Mouse (Mus musculus): Measurements from ENCODE around the gene Ccdc12. TPM values are rescaled to one million over a fixed set of nuclear protein-coding genes. Genes with fewer than 3 reads are reported as not detected.

The Ccdc12 gene
- 138 TPM in 2 replicates for polyA plus RNA-seq (2014; fragmentation: Nextera tagmentation; extraction: Ambion mirVana)

DNA sequence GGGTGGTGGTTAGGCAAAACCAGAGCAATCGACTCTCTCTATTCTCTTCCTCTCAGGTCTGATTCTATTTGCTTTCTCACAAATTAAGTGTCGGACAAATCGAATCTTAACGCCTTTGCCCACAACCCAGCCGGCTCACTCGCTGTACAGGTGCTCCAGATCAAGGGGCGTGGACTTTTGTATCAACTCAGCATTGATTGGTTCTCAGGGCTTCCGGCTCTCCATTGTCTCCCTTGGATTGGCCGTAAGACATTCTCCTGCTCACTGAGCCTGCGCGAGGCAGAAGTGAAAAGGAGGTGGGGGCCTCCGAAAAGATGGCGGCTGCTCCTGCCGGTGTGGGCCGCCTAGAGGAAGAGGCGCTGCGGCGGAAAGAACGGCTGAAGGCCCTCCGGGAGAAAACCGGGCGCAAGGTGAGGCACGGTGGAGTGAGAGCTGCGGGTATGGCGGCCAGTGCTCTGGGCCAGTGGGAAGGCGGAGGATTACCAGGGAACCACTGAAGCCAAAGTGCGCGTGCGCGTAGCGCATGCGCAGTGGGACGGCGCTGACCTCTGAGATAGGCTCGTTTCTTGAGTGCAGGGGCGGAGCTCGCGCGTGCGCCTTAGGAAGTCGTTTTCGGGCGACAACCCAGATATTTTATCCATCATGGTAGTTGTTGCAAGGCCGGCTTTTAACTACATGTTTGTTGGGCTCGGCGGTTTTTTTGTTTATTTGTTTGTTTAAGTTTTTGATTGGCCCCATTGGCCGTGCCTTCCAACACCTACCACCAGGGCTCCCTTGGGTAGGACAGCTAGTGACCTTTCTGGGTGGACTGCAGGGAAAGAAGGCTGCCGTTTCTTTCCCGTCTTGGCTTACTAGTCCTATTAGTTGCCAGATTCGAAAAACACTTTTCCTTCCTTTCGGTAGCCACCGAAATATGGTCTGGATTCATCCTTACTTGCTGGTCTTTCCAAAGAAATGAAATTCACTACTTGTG is at the start of gene Ccdc12:
Gene Ccdc12, plus strand, starts transcription at position 255 of the 973 bp plus-strand sequence.
- Histone ChIP-seq H3K9ac (replicated peaks; ENCODE audit: low read depth, low read length) (peak within 1 kb of the TSS; percentile 52), H3K4me1 (ENCODE audit: control insufficient read depth, insufficient read depth, low read length) (peaks cover 13% of the 10 kb centered on the region), H3K4me3 (ENCODE audit: low read depth, low read length) (peak within 1 kb of the TSS; percentile 50), H3K27me3 (ENCODE audit: control insufficient read depth, insufficient read depth, low read length) (peaks cover 15% of the 10 kb centered on the region), H3K9me3 (ENCODE audit: control insufficient read depth, low read depth, low read length) (no peaks in the 10 kb centered on the region), H3K36me3 (ENCODE audit: control insufficient read depth, insufficient read depth, low read length) (no peaks in the 10 kb centered on the region), H3K27ac (ENCODE audit: low read length) (peak within 1 kb of the TSS; percentile 75), H3K4me2 (replicated peaks; ENCODE audit: low read depth, low read length) (peak within 1 kb of the TSS; percentile 75)
- under 1% methylated on average over 52 of the region's 52 CpGs for WGBS
- ATAC-seq (ENCODE audit: insufficient number of reproducible peaks, insufficient read depth, low FRiP score, low read depth) = peak; percentile 91

DNA sequence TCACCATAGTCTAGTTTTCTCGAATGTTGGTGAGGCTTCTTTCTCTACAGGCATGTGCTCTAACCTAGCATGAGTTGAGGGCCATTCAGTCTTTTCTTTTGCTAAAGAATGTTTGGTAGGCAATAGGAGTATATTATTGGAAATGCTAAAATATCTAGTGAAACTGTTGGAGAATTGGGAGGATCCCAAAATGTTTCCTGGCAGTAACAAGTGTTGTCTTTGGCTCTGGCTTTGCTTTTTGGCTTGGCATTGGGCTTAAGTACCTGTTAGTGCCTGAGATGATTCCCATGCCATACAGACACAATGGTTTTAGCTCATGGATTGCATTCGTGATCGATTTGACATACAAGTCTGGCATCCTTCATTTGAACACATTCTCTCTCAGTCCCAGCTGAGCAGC is 44.8 kb upstream of the Ccdc12 start:
- Histone ChIP-seq H3K36me3 (ENCODE audit: control insufficient read depth, insufficient read depth, low read length) (peaks cover 40% of the 10 kb centered on the region), H3K4me1 (ENCODE audit: control insufficient read depth, insufficient read depth, low read length) (no peaks in the 10 kb centered on the region), H3K27ac (ENCODE audit: low read length) (no peak overlapping the region), H3K4me3 (ENCODE audit: low read depth, low read length) (no peak overlapping the region), H3K9ac (replicated peaks; ENCODE audit: low read depth, low read length) (no peak overlapping the region), H3K27me3 (ENCODE audit: control insufficient read depth, insufficient read depth, low read length) (no peaks in the 10 kb centered on the region), H3K4me2 (replicated peaks; ENCODE audit: low read depth, low read length) (no peak overlapping the region), H3K9me3 (ENCODE audit: control insufficient read depth, low read depth, low read length) (no peaks in the 10 kb centered on the region)
- WGBS = 90% methylated on average over 3 of the region's 3 CpGs
- ATAC-seq (ENCODE audit: insufficient number of reproducible peaks, insufficient read depth, low FRiP score, low read depth) = no peak

DNA sequence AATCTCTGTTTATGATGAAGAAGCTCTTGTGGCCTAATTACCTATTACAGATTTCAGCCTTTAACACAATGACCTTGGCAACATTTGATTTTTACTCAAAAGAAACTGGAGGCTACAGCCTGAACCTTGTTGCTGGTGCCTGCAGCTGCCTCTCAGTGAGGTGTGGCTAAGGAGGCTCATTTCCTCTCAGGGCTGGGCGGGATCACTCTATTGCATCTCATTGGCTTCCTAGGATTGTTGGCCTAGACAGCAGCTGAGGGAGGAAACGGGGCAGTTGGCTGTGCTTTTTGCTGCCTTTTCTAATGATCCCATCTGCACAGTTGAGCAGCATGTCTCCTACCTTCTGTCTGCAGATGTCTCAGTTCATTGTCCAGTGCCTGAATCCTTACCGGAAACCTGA is 39.2 kb upstream of the Ccdc12 start:
- Histone ChIP-seq H3K27ac (ENCODE audit: low read length) (no peak overlapping the region), H3K36me3 (ENCODE audit: control insufficient read depth, insufficient read depth, low read length) (peaks cover 45% of the 10 kb centered on the region), H3K9me3 (ENCODE audit: control insufficient read depth, low read depth, low read length) (no peaks in the 10 kb centered on the region)

DNA sequence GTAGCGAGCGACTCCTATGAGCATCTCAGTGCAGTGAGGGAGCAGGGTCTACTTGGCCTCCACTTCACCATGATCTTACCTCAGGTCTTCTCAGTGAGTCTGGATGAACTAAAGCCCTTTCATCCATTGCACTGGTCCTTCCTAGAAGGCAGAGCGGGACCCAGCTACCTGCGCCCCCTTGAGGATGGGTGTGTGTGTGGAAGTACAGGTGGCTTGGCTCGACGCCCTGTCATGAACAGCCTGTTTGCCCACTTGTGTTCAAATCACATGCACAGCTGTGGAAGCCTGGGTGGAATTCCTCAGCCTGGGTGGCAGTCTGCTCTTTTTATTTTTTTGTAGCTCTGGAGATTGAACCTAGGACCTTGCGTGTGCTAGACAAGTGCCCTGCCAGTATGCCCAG is 36.1 kb upstream of the Ccdc12 start:
- Histone ChIP-seq H3K9ac (replicated peaks; ENCODE audit: low read depth, low read length) (no peak overlapping the region), H3K36me3 (ENCODE audit: control insufficient read depth, insufficient read depth, low read length) (peaks cover 45% of the 10 kb centered on the region), H3K4me1 (ENCODE audit: control insufficient read depth, insufficient read depth, low read length) (peaks cover 6% of the 10 kb centered on the region; the same call in 1 of the 2 replicates), H3K27me3 (ENCODE audit: control insufficient read depth, insufficient read depth, low read length) (no peaks in the 10 kb centered on the region), H3K4me3 (ENCODE audit: low read depth, low read length) (no peak overlapping the region), H3K27ac (ENCODE audit: low read length) (no peak overlapping the region), H3K4me2 (replicated peaks; ENCODE audit: low read depth, low read length) (no peak overlapping the region), H3K9me3 (ENCODE audit: control insufficient read depth, low read depth, low read length) (no peaks in the 10 kb centered on the region)
- WGBS = 90% methylated on average over 7 of the region's 7 CpGs
- no peak for ATAC-seq (ENCODE audit: insufficient number of reproducible peaks, insufficient read depth, low FRiP score, low read depth)

More for the DNA sequence above, 39.2 kb upstream of the Ccdc12 start:
- Histone ChIP-seq H3K4me3 (ENCODE audit: low read depth, low read length) (no peak overlapping the region), H3K4me2 (replicated peaks; ENCODE audit: low read depth, low read length) (no peak overlapping the region), H3K27me3 (ENCODE audit: control insufficient read depth, insufficient read depth, low read length) (no peaks in the 10 kb centered on the region), H3K4me1 (ENCODE audit: control insufficient read depth, insufficient read depth, low read length) (no peaks in the 10 kb centered on the region), H3K9ac (replicated peaks; ENCODE audit: low read depth, low read length) (no peak overlapping the region)
- no peak for ATAC-seq (ENCODE audit: insufficient number of reproducible peaks, insufficient read depth, low FRiP score, low read depth)
- 76% methylated on average over 3 of the region's 3 CpGs for WGBS

DNA sequence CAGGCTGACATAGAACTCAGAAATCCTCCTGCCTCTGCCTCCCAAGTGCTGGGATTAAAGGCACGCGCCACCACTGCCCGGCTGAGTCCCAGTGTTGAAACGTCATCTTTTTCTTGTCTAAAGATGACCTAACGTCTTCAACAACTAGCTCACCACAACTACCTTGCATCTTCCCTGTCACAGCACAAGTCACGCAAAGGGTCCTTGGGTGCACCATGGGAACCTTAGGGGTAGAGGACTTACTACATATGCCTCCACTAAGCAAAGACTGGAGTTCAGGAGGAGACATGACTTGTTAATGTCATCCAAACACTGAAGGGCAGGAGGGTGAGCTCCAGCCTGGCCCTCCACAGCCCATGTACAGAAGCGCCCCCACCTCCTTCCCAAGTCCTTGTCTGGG is 35.6 kb upstream of the Ccdc12 start:
- Histone ChIP-seq H3K27ac (ENCODE audit: low read length) (no peak overlapping the region), H3K36me3 (ENCODE audit: control insufficient read depth, insufficient read depth, low read length) (peaks cover 43% of the 10 kb centered on the region)
- whole genome bisulfite sequencing = 94% methylated on average over 7 of the region's 7 CpGs

DNA sequence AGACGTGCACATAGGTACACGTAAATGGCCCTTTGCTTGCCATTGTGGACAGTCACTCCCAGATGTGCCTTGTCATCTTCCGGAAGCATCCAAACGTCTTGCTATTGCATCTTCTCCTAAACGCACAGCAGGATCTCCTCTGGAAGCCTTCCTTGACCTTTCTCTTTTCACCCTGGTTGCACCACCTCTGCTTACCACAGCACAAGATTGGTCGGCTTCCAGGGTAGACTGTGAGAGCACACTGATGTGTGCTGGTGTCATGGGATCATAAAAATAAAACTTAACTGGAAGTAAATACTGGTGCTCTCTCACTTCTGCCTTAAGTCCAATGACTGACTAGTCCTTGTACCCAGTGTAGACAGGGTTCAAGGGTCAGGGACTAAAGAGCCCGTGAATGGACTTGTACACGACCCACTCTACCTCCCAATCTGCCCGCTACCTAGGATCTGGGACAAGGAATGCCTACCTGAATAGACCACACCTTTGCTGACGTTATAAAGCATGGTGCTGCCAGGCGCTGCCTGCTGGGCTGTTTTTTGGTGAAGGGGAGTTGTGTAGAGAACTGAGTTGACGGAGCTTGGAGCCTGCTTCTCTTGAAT is 33.6 kb upstream of the Ccdc12 start:
- H3K9ac ChIP-seq (replicated peaks; ENCODE audit: low read depth, low read length) = no peak overlapping the region
- no peaks in the 10 kb centered on the region for H3K9me3 ChIP-seq (ENCODE audit: control insufficient read depth, low read depth, low read length)
- no peak for ATAC-seq (ENCODE audit: insufficient number of reproducible peaks, insufficient read depth, low FRiP score, low read depth)
- H3K27ac ChIP-seq (ENCODE audit: low read length) = no peak overlapping the region
- 78% methylated on average over 12 of the region's 12 CpGs for WGBS
- H3K36me3 ChIP-seq (ENCODE audit: control insufficient read depth, insufficient read depth, low read length) = peaks cover 30% of the 10 kb centered on the region
- H3K27me3 ChIP-seq (ENCODE audit: control insufficient read depth, insufficient read depth, low read length) = no peaks in the 10 kb centered on the region
- peaks cover 9% of the 10 kb centered on the region; the same call in 1 of the 2 replicates for H3K4me1 ChIP-seq (ENCODE audit: control insufficient read depth, insufficient read depth, low read length)
- no peak overlapping the region for H3K4me3 ChIP-seq (ENCODE audit: low read depth, low read length)
- H3K4me2 ChIP-seq (replicated peaks; ENCODE audit: low read depth, low read length) = no peak overlapping the region

More for the DNA sequence above, 35.6 kb upstream of the Ccdc12 start:
- H3K27me3 ChIP-seq (ENCODE audit: control insufficient read depth, insufficient read depth, low read length) = no peaks in the 10 kb centered on the region
- H3K9ac ChIP-seq (replicated peaks; ENCODE audit: low read depth, low read length) = no peak overlapping the region
- H3K4me2 ChIP-seq (replicated peaks; ENCODE audit: low read depth, low read length) = no peak overlapping the region
- H3K4me1 ChIP-seq (ENCODE audit: control insufficient read depth, insufficient read depth, low read length) = peaks cover 9% of the 10 kb centered on the region; the same call in 1 of the 2 replicates
- H3K9me3 ChIP-seq (ENCODE audit: control insufficient read depth, low read depth, low read length) = no peaks in the 10 kb centered on the region
- no peak for ATAC-seq (ENCODE audit: insufficient number of reproducible peaks, insufficient read depth, low FRiP score, low read depth)
- H3K4me3 ChIP-seq (ENCODE audit: low read depth, low read length) = no peak overlapping the region

DNA sequence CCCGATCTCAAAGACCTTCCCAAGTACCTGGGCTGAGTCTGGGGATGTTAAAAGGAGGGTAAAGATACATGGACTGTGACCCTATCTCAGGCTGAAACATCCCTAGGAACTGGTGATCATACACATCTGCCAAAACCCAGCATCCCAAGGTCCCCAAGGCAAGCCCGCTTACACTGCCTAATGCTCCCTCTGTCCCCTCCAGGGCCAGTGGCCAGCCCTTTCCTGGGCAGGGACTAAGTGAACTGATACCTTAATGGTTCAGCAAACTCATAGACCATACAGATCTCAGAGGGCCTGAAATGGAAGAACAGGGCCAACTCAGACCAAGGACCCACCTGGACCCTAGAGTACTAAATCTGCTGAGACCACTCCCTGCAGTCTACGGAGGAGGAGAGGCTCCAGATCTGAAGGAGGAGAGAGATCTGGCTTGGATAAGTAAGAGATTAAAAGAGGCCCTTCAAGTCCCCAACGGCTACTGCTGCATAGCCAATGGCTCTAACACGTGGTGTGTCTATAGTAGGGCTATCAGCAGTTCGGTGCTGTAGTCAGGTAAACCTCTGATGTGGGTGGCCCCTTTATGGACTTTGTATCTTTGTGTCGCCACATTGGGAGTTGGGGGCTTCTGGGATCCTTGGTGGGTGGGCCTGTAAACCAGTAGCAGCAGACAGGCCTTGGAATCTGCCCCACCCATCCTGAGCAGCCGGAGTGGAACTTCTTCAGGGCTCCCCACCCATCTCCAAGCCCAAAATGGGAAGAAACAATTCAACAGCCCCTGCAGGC is 32.7 kb upstream of the Ccdc12 start:
- peaks cover 24% of the 10 kb centered on the region for H3K36me3 ChIP-seq (ENCODE audit: control insufficient read depth, insufficient read depth, low read length)
- peak overlapping the region; percentile 86; the same call in 1 of the 2 replicates for H3K27ac ChIP-seq (ENCODE audit: low read length)
- peaks cover 9% of the 10 kb centered on the region; the same call in 1 of the 2 replicates for H3K4me1 ChIP-seq (ENCODE audit: control insufficient read depth, insufficient read depth, low read length)
- H3K9me3 ChIP-seq (ENCODE audit: control insufficient read depth, low read depth, low read length) = no peaks in the 10 kb centered on the region
- no peaks in the 10 kb centered on the region for H3K27me3 ChIP-seq (ENCODE audit: control insufficient read depth, insufficient read depth, low read length)
- peak overlapping the region; percentile 61 for H3K4me3 ChIP-seq (ENCODE audit: low read depth, low read length)
- H3K4me2 ChIP-seq (replicated peaks; ENCODE audit: low read depth, low read length) = peak overlapping the region; percentile 99
- WGBS = 36% methylated on average over 8 of the region's 8 CpGs
- ATAC-seq (ENCODE audit: insufficient number of reproducible peaks, insufficient read depth, low FRiP score, low read depth) = no peak
- H3K9ac ChIP-seq (replicated peaks; ENCODE audit: low read depth, low read length) = peak overlapping the region; percentile 65
